Mouse (Mus musculus) lung, postnatal 0 days (tissue): ENCODE measurements around the gene Ercc8.

Source experiments
- CTCF ChIP-seq: IDR thresholded peaks from 2 replicates; pipeline ENCODE4 v1.5.1; 2016; ENCODE audit warnings: antibody characterized with exemption, mild to moderate bottlenecking
- EP300 ChIP-seq: IDR thresholded peaks from 2 replicates; pipeline ENCODE4 v1.6.1; 2016; ENCODE audit warnings: antibody characterized with exemption, mild to moderate bottlenecking, control low read depth

DNA sequence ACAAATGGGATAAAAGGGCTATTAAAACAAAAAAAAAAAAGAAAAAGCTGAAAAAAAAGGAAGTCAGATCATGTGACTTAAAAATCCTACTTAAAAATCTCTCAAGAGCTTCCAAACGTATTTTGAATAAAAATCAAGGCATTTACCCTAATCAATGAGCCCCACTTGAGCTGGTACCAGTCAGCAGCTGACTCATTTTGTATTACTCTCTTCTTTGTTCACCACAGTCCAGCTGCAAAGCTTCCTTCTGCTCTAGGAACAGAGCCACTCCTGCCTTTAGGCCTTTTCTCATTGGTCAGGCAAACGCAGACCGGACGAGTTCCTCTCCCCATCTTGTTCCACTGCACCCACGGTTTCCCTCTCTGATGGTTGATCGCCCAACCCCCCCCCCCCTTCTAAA lies 22.9 kb upstream of the Ercc8 start:
- TF ChIP-seq CTCF (no peak), EP300 (no peak)
